Mouse (Mus musculus) gastrocnemius, postnatal 14 days (tissue): ENCODE data around the gene Clstn2. TPM values are rescaled to one million over a fixed set of nuclear protein-coding genes. Genes with fewer than 3 reads are reported as not detected.

ENCODE experiments used
- DNase-seq: peaks from one replicate; pipeline ENCODE4 v3.0.0; 2021; ENCODE audit warnings: mixed read lengths
- intact Hi-C: fragments of 180-260 bp; cut with DNase I; formaldehyde crosslinking; loops from one replicate; pipeline ENCODE4 v1.15.1; 2025; ENCODE audit warnings: low total_unique reads
- total RNA-seq, 2 experiments: library from RNA; stranded (reverse); gene quantifications; 2 replicates each; pipeline ENCODE4 v1.2.3; 2021

The Clstn2 gene
- total RNA-seq, 2 experiments from 2014 or later = 2.6 to 2.7 TPM

- DNase-seq = no peak
- intact Hi-C loops = no loop called here
Measured at GRCm38 (mm10) chr9:97420896-97421295, 612.1 kb downstream of the Clstn2 start.

- intact Hi-C loops = no loop called here
- no peak for DNase-seq
Measured at GRCm38 (mm10) chr9:97414876-97415668, 617.9 kb downstream of the Clstn2 start.

- DNase-seq = no peak
- intact Hi-C loops = no loop called here
Measured at GRCm38 (mm10) chr9:97408142-97408541, 624.8 kb downstream of the Clstn2 start.
